Mouse (Mus musculus) stomach, embryonic 14.5 days (tissue): ENCODE results near the gene Pcx. TPM values are rescaled to one million over a fixed set of nuclear protein-coding genes. Genes with fewer than 3 reads are reported as not detected.
A peak's percentile ranks its signal among the peaks of the same experiment; 100 is the strongest.

ENCODE experiments used
- ATAC-seq: fragments of 200-750 bp; cut with Nextera tagmentation; 2 replicates; pipeline ENCODE4 v1.8.0; 2017; ENCODE audit warnings: low read depth, moderate TSS enrichment; ENCODE audit not compliant: insufficient number of reproducible peaks, insufficient read depth, low FRiP score
- H3K27ac ChIP-seq: fragments of 300-500 bp; sonication (generic); 2 replicates; pipeline ENCODE4 v1.5.1; 2014; ENCODE audit warnings: mild to moderate bottlenecking, low read length, moderate library complexity, mixed read lengths
- H3K27me3 ChIP-seq: fragments of 300-500 bp; sonication (generic); 2 replicates; pipeline ENCODE4 v1.6.1; 2014; ENCODE audit warnings: low read length, control low read depth, mixed read lengths; ENCODE audit not compliant: control insufficient read depth, insufficient read depth
- H3K36me3 ChIP-seq: fragments of 300-500 bp; sonication (generic); 2 replicates; pipeline ENCODE4 v1.6.1; 2014; ENCODE audit warnings: mild to moderate bottlenecking, control low read depth, low read length, moderate library complexity, mixed read lengths; ENCODE audit not compliant: control insufficient read depth, insufficient read depth
- H3K4me1 ChIP-seq: fragments of 300-500 bp; sonication (generic); 2 replicates; pipeline ENCODE4 v1.6.1; 2014; ENCODE audit warnings: low read length, control low read depth, mixed read lengths; ENCODE audit not compliant: control insufficient read depth, insufficient read depth
- H3K4me2 ChIP-seq: fragments of 300-500 bp; sonication (generic); replicated peaks from 2 replicates; pipeline ENCODE4 v1.6.1; 2014; ENCODE audit warnings: low read depth, low read length, control low read depth
- H3K4me3 ChIP-seq: fragments of 300-500 bp; sonication (generic); 2 replicates; pipeline ENCODE4 v1.5.1; 2014; ENCODE audit warnings: low read depth, low read length, control low read depth
- H3K9ac ChIP-seq: fragments of 300-500 bp; sonication (generic); replicated peaks from 2 replicates; pipeline ENCODE4 v1.6.1; 2014; ENCODE audit warnings: low read depth, mild to moderate bottlenecking, control low read depth, low read length, moderate library complexity, mixed read lengths
- H3K9me3 ChIP-seq: fragments of 300-500 bp; sonication (generic); 2 replicates; pipeline ENCODE4 v1.6.1; 2016; ENCODE audit warnings: low read depth, low read length, control low read depth; ENCODE audit not compliant: control insufficient read depth
- WGBS: fragments of 180-500 bp; shearing (Covaris S2); extraction: QIAGEN DNeasy Blood & Tissue Kit; methylation state at CpG from one replicate; pipeline ENCODE4 v1.1.7; 2014; 5-methylcytosine and 5-hydroxymethylcytosine counted together
- polyA plus RNA-seq: library from polyadenylated mRNA; unstranded; fragments of >200 nt; fragmentation: Nextera tagmentation; extraction: Ambion mirVana; gene quantifications from 2 replicates; pipeline ENCODE4 v1.2.1, GENCODE M21; 2014

Gene Pcx
- polyA plus RNA-seq, 1 experiment from 2014 or later: 12.7 TPM

GRCm38 (mm10) chr19:4560205-4560604, 49.9 kb downstream of the Pcx start:
- no peak overlapping the region for H3K9ac ChIP-seq
- no peak overlapping the region for H3K4me3 ChIP-seq
- 65% methylated on average over 5 of the region's 5 CpGs for WGBS
- no peak overlapping the region for H3K27ac ChIP-seq
- no peak overlapping the region for H3K4me2 ChIP-seq
- no peak for ATAC-seq
- no peaks in the 10 kb centered on the region for H3K27me3 ChIP-seq
- H3K36me3 ChIP-seq: no peaks in the 10 kb centered on the region
- H3K9me3 ChIP-seq: no peaks in the 10 kb centered on the region
- H3K4me1 ChIP-seq: 0 out of 2 replicates have a peak, but pooled peaks cover 2% of the 10 kb centered on the region

- no peak for ATAC-seq
- no peaks in the 10 kb centered on the region for H3K9me3 ChIP-seq
- no peak overlapping the region for H3K4me3 ChIP-seq
- H3K27me3 ChIP-seq: no peaks in the 10 kb centered on the region
- H3K36me3 ChIP-seq: no peaks in the 10 kb centered on the region
- WGBS: 92% methylated on average over 5 of the region's 5 CpGs
- no peak overlapping the region for H3K27ac ChIP-seq
- H3K9ac ChIP-seq: no peak overlapping the region
- H3K4me1 ChIP-seq: no peaks in the 10 kb centered on the region
- H3K4me2 ChIP-seq: no peak overlapping the region
Measured at GRCm38 (mm10) chr19:4565678-4566077, 55.4 kb downstream of the Pcx start.

GRCm38 (mm10) chr19:4566880-4567279, 56.6 kb downstream of the Pcx start:
- no peak overlapping the region for H3K4me3 ChIP-seq
- no peak overlapping the region for H3K4me2 ChIP-seq
- H3K27me3 ChIP-seq: no peaks in the 10 kb centered on the region
- H3K36me3 ChIP-seq: no peaks in the 10 kb centered on the region
- no peaks in the 10 kb centered on the region for H3K4me1 ChIP-seq
- no peak overlapping the region for H3K9ac ChIP-seq
- WGBS: 84% methylated on average over 2 of the region's 2 CpGs
- H3K27ac ChIP-seq: no peak overlapping the region
- ATAC-seq: peak; percentile 23; the same call in 1 of the 2 replicates
- no peaks in the 10 kb centered on the region for H3K9me3 ChIP-seq

GRCm38 (mm10) chr19:4567665-4568064, 57.4 kb downstream of the Pcx start:
- Histone ChIP-seq H3K4me1 (no peaks in the 10 kb centered on the region), H3K4me2 (no peak overlapping the region), H3K9me3 (no peaks in the 10 kb centered on the region), H3K36me3 (no peaks in the 10 kb centered on the region), H3K9ac (no peak overlapping the region), H3K27me3 (no peaks in the 10 kb centered on the region), H3K4me3 (no peak overlapping the region), H3K27ac (no peak overlapping the region)
- no peak for ATAC-seq
- WGBS: 74% methylated on average over 2 of the region's 2 CpGs

- Histone ChIP-seq H3K27ac (no peak overlapping the region), H3K9me3 (no peaks in the 10 kb centered on the region), H3K9ac (no peak overlapping the region), H3K4me1 (no peaks in the 10 kb centered on the region), H3K27me3 (no peaks in the 10 kb centered on the region), H3K4me2 (no peak overlapping the region), H3K36me3 (no peaks in the 10 kb centered on the region), H3K4me3 (no peak overlapping the region)
- 55% methylated on average over 4 of the region's 4 CpGs for WGBS
- peak; percentile 80 for ATAC-seq
Measured at GRCm38 (mm10) chr19:4568832-4569231, 58.6 kb downstream of the Pcx start.

GRCm38 (mm10) chr19:4569356-4570236, 59.3 kb downstream of the Pcx start:
- ATAC-seq: no peak
- no peak overlapping the region for H3K27ac ChIP-seq

GRCm38 (mm10) chr19:4570237-4570613, 60.0 kb downstream of the Pcx start:
- ATAC-seq: no peak
- H3K9ac ChIP-seq: no peak overlapping the region
- no peaks in the 10 kb centered on the region for H3K36me3 ChIP-seq
- H3K4me1 ChIP-seq: no peaks in the 10 kb centered on the region
- no peak overlapping the region for H3K4me2 ChIP-seq
- no peaks in the 10 kb centered on the region for H3K27me3 ChIP-seq
- no peak overlapping the region for H3K27ac ChIP-seq
- 80% methylated on average over 11 of the region's 11 CpGs for WGBS
- H3K9me3 ChIP-seq: no peaks in the 10 kb centered on the region
- no peak overlapping the region for H3K4me3 ChIP-seq

More at GRCm38 (mm10) chr19:4569356-4570236, 59.3 kb downstream of the Pcx start:
- Histone ChIP-seq H3K4me1 (no peaks in the 10 kb centered on the region), H3K9me3 (no peaks in the 10 kb centered on the region), H3K36me3 (no peaks in the 10 kb centered on the region), H3K27me3 (no peaks in the 10 kb centered on the region), H3K4me3 (no peak overlapping the region), H3K4me2 (no peak overlapping the region), H3K9ac (no peak overlapping the region)
- 70% methylated on average over 17 of the region's 17 CpGs for whole genome bisulfite sequencing

GRCm38 (mm10) chr19:4570815-4571214, 60.5 kb downstream of the Pcx start:
- H3K4me3 ChIP-seq: no peak overlapping the region
- H3K27me3 ChIP-seq: no peaks in the 10 kb centered on the region
- no peak overlapping the region for H3K4me2 ChIP-seq
- H3K9me3 ChIP-seq: no peaks in the 10 kb centered on the region
- no peaks in the 10 kb centered on the region for H3K36me3 ChIP-seq
- no peaks in the 10 kb centered on the region for H3K4me1 ChIP-seq
- no peak overlapping the region for H3K9ac ChIP-seq
- H3K27ac ChIP-seq: no peak overlapping the region
- no peak for ATAC-seq
- WGBS: 92% methylated on average over 6 of the region's 6 CpGs
